Mouse (Mus musculus) c-Kit-positive CD71-positive TER-119-negative erythroid progenitor cells, embryonic 14.5 days (primary cell): ENCODE measurements around the gene 5430419D17Rik.

Experiments used
- DNase-seq: peaks from one replicate; pipeline ENCODE4 v3.0.0-alpha.2; 2013; ENCODE audit warnings: low read depth

The 5430419D17Rik gene

DNA sequence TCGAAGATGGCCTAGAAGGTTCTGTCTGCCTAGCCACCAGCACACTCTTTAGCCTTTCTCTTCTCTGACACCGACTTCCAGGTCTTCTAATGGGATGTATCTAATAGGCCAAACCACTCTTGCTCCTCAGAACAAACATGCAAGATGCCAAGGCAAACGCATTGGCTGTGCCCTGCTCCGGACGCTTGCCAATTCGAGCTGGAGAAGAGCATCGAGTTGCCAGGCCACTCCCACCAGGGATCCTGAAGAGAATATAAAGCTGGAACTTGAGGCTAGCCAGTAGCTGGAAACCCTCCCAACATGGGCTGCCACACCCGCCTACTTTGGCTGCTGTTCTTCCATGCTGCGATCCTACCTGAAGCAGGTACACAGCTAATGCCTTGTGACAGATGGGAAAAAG lies at the start of gene 5430419D17Rik:
5430419D17Rik (plus strand) TSS at position 282 of the 400 bp plus-strand sequence.
- no peak for DNase-seq

DNA sequence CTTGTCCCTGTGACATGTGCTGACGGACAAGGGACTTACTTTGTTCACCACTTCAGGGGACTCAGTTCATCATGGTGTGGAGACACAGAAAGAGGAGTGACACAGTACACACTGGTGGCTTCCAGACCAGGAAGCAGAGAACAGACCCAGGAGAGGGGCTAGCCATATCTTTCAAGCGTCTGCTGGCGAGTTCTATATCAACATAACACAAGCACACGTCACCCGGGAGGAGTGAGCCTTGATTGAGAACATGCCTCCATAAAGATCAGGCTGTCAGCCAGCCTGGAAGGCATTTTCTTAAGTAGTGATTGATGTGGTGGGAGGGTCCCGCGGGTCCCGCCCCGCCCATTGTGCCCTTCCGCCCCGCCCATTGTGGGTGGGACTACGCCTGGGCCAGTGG lies 44.2 kb upstream of the 5430419D17Rik start:
- no peak for DNase-seq

DNA sequence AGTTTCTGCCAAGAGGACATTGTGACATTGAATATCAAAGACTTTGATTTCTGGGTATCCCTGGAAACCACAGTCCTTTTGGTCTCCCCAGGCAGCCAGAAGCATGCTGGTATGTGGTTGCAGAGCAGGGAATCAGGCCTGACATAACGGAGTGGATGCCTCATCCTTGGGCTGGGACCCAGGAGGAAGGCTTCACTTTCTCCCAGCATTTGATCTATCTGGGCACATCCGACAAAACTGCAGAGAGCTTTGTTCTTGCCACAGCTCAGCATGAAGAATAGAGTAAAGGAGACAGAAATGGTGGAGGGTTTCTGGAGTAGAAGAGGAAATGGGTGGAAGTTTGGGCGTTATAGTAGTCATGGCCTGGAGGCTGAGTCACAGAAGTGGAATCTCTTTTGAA lies 41.0 kb upstream of the 5430419D17Rik start:
- no peak for DNase-seq

DNA sequence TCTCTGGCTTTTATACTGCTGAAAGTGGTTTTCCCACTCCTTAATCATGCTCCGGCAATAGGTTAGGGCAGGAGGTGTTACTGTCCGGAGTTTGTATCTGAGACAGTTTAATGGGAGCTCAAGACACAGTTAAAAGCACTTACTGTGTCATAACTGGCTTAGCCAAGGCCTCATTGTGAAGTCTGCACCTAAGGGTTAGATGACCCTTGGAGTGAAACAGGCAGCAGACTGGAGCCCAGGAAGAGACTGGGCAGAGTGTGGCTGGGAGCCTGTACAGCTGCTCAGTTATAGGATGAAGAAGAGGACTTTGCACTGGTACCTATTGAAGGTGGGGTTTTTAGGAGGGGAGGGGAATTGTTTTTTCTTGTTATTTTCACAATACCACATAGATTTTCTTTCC lies 28.0 kb upstream of the 5430419D17Rik start, which contains the start of gene 4933402N03Rik:
4933402N03Rik (minus strand) TSS at position 101 of the 400 bp plus-strand sequence.
- DNase-seq: no peak

DNA sequence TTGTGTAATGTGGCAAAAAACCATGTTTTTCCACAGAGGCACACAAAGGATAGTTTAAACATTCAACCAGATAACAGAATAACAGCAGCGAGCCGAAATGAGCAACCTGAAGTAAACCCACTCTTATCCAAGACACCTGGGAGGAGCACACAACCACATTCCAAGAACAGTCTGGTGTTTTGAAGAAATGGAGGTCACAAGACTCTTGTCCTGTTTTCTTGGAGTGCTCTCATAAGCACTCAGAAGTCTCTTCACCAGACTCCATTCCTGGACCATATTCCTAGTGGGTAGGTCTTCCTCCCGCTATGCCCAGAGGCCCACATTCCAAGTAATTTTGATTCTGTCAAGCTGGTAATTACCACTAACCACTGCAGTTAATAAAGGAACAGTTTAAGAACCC lies 24.0 kb upstream of the 5430419D17Rik start:
- DNase-seq: no peak

DNA sequence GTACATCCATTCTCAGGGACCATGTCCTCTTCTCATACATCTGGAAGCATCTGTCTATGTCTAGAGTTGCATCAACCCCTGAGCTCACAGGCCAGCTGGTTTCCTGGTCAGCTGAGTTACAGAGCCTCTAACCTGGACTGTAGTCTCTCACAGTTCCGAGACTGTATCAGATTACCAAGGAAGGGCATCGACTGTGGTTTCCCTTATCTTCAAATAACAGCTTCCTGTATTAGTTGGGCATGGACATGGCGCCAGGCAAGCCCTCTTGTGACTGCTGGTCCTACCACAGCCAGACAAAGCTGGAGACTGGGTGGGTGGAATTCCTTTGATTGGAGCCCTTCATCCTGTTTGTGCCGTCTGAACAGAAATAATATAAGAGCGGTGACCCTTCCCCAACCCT lies 21.2 kb upstream of the 5430419D17Rik start:
- no peak for DNase-seq

DNA sequence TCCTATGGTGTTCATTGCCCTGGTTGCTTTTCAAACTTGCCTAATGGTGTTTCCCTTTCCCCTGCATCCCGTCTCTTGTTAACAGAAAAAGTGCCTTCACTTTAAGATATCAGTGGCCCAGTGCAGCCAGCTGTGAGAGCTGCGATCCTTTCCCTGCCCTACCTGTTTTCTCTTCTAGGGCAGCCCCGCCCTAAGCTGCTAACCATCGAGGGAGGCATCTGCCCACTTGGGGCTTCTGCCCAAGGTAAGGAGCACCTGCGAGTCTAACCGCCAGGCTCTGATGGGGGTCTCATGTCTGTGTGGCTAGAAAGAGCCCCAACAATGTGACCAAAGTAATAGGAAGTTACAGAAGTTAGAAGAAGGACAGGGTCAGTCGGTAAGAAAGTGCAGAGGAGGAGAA lies 12.0 kb upstream of the 5430419D17Rik start:
- DNase-seq: no peak

DNA sequence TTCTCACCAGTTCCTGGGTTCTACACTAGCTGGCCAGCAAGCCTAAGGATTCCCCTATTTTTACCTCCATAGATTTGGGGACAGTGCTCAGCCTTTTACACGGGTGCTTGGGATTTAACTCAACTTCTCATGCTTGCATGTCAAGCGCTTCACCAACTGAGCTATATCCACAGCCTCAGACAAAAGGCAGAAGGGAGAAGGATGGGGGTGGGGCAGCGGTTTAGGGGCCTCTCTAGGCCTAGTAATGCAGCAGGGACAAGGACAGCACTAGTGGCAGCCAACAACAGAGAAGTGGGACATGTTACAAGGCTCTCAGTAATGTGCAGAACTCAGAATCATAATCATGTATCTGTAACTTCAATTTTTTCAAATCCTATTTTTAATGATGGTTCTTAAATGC lies 6.4 kb upstream of the 5430419D17Rik start:
- no peak for DNase-seq

DNA sequence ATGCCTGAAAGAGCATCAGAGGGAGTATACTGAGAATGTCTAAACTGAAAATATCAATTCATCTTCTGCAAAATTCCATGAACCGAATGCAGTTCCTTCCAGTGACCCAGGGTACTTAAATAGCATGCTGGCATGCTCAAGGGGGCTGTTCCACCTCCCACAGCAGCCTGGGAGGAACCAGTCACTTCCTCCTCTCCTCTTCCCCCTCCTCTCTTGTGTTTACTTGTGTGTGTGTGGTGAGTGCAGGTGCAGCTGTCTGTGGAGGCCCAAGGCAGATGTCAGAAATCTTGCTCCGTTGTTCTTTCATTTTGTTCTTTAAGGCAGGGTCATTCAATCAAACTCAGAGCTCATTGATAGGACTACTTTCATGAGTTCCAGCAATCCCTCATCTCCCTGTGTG lies 5.1 kb upstream of the 5430419D17Rik start:
- DNase-seq: no peak

DNA sequence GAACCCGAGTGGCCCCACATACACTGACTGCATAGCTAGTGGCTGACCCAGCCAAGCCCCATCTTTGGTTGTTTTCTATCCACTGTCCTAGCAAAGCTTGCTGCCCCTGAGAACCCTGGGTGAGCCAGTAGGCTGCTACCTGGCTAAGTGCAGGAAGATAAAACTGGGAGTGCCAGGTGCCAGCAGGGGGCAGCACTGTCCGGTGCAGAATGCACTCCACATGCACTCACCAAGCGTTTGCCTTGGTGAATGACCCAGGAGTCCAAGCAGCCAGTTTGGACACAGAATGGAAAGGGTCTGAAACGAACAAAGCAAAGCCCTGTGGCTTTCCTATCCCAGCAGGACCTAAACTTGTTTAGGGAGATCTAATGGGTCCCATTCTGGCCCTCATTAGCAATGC lies 8.5 kb downstream of the 5430419D17Rik start:
- no peak for DNase-seq

DNA sequence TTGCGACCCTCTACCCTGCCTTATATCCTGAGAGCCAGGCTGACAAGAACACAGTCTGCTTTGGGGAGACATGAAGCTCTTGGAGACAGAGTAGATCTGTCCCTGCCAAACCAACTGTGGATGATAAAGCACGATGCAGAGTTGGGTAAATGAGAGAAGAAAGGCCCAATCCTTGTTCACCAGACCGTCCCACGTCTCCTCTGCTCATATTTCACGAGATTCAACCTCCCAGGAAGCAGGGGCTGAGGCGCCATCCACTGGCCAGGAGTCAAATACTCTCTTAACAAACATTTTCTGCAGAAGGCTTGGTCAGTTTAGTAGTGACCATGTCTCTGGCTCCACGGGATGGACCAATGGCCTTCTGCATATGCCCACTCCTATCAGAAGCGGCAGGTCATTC lies 10.1 kb downstream of the 5430419D17Rik start:
- DNase-seq: no peak

DNA sequence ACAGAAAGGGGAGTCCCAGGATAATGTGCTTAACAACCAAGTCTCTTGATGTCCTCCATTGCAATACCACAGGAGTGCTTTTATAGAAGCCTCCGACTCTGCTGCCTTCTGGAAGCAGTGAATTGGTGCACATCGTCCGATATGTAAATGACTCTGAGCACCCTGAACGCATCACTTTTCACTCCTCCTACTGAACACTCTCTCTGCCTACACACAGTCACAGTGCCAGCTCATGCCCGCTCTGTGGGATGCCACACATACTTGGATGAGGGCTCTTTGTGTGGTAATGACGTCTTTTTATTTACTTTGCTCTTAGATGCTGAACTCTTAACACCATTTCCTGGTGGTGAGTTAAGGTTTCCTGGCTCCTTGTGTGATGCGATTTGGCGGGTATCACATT lies 12.8 kb downstream of the 5430419D17Rik start:
- no peak for DNase-seq

DNA sequence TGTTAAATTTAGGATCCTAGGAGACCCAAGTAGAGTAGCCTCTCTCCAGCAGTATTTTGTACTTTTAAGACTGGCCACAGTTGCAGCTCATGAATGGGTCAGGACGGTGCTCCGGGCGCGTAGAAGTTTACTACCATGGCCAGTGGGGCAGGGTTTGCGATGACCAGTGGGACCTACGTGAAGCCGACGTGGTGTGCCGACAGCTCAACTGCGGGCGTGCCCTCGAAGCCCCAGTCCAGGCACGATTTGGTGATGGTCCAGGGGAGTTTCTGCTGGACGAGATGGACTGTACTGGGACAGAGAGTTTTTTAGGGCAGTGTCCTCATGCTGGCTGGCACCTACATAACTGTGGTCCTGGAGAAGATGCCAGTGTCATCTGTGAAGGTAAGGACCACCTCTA lies 13.8 kb downstream of the 5430419D17Rik start:
- DNase-seq: no peak

DNA sequence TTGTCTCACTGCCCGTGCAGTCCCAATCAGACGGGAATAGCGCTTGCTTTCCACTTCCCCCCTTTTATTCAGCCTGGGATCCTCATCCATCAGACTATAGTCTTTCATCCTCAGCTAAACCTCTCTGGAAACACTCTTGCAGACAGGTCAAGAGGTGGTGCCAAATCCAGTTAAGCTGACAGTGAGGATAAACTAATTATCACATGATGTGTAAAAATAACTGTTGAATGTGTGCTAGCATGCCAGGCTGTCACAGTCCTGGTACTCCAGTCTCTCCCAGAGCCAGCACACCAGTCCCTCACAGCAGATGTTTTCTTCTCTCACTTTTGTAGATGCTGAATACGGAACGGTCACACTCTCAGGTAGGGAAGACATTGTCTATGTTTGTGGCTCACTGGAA lies 48.9 kb downstream of the 5430419D17Rik start:
- no peak for DNase-seq

DNA sequence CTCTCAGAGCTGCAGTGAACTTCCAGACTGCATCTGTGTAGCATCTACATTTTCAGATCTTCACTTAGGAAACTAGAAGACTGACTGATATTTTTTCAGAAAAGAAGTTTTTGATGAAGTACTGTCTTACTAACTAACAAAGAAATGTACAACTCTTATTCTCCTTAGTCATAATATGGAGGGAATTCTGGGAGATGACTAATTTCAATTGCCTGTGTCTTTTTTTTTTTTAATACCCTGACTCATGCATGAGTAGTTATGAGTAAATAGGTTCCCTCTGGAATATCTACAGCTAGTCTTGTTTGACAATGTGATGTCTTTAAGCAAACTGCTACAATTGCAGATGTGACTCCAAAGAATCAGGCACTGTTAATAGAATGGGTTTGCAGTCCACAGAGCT lies 61.9 kb downstream of the 5430419D17Rik start:
- no peak for DNase-seq

DNA sequence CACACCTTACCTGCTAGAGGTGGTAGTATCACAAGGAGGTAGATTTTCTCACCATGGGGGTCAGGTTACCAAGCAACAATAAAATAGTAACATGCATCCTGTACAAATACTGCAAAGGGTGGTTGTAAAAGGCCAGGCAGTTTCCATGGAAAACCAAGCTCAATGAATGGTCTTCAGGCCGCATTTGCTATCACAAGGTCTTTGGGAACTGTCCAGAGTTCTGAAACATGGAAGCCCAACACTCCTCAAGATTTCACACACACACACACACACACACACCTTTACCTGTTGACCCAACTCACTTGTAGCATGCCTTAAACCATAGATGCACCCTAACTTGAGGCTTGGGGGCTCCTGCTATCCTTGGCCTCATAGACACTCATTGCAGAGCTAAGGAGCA lies 70.8 kb downstream of the 5430419D17Rik start:
- peak; percentile 5 for DNase-seq

DNA sequence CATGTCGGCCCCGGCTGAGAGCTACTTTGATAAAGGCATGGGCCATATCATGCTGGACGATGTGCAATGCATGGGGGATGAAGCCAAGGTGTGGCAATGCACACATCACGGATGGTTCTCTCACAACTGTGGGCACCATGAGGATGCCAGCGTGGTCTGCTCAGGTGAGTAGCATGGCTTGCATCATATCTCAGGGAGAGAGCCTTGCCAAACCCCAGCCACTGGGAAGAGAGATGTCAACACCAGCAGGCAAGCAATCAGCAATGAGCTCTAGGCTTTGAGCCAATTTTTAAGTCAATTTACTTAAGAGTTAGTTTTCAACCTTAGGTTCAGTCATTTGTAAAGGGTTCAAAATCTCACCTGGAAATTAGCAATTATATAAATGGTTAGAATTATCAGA lies 82.6 kb downstream of the 5430419D17Rik start:
- no peak for DNase-seq

DNA sequence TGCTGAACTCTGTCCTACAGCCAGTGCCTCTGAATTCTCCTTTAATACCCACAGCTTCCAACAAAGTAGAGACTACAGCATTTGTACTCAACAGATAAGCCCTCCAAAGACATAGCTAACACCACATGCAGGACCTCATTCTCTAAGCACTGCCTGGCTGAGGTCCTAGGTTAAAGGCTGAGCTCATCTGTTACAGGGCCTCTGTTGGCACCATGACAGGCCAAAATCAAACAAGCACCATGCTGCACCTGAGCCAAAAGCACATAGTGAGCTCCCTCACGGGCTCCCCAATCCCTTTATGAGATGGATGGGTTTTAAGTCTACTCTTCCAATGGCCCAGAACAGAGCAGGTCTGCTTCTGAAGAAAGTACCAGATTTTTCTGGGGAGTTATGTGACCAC lies 83.1 kb downstream of the 5430419D17Rik start:
- DNase-seq: no peak

DNA sequence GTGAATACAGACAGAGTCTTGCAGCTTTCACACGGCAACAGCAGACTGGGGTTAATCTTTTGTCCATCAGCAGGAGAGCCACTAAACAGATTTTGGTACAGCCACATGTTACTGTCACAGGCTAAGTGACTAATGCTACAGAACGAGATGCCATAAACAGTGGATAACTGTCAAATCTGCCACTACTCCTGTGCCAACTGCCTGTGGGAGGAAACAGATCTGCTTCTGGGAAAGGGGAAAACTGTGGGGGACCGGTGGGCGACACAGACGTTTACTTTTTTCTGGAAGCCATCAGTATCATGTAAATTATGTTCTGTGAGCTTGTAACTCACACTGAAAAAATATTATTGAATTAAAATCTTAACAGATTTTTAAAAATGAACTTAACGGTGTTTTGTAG lies 86.7 kb downstream of the 5430419D17Rik start:
- DNase-seq: no peak

DNA sequence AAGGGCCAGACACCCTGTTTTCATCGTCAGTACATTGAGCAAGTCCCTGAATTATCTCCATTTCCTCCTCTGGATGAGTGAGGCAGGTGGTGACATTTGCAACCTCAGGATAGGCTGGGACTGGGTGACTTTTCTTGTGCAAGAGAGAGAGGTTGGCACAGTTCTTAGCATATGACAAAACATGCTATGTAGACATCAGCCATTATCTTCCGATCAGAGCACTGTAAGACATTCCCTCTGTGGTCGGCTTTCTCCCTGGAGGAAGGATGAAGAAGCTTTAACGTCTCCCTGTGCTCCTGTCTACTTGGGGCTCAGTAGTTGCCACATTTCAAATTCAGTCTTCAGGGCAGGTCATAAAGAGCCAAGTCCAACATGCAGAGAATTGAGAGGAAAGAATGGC lies 90.0 kb downstream of the 5430419D17Rik start:
- DNase-seq: no peak

DNA sequence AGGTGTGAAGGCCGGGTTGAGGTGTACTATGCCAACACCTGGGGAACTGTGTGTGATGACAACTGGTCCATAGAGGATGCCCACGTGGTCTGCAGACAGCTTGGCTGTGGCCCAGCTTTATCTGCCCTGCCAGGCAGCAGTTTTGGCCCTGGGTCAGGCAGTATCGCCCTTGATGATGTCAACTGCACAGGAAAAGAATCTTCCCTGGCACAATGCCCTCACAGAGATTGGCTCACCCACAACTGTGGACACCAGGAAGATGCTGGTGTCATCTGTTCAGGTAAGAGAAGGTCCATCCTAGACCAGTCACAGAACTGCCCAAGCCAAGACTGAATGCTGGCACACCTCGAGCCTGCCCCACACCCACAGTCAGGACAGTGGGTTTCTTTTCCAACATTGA lies 91.6 kb downstream of the 5430419D17Rik start:
- no peak for DNase-seq

DNA sequence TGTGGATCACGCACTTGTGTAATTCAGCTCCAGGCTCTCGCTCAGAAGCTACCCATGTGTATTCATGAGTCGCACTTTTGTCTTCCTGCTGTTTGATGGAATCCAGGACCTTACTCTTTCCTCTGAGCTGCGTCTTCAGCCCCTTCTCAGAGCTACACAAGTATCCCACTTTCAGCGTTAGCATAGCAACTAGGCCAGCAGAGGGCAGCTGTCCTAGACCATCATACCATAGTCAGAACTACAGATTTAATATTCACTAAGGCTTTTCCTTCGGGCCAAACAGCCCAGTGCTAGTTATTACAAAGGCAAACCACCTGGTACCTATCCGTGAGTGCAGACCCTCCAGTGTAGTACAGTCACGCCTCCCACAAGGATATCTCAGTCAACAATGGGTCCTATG lies 122.9 kb downstream of the 5430419D17Rik start:
- no peak for DNase-seq

DNA sequence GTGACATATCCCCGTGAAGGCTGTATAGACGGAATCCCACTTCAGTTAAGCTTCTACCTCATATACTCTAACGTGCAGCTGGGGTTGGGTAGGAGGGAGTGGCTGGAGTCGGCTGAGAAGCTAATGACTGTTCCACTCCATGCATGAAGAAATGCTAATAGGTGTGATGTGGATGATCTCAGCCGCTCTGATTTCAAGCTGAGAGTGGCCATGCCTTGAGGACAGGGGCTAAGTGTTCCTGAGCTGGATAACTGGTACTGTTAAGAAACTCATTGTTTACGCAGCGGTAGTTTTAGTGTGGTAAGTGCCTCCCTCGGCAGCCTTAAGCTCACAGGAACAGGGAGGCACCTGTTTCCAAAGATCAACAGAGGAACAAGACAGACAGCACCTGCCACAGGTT lies 129.1 kb downstream of the 5430419D17Rik start:
- no peak for DNase-seq

DNA sequence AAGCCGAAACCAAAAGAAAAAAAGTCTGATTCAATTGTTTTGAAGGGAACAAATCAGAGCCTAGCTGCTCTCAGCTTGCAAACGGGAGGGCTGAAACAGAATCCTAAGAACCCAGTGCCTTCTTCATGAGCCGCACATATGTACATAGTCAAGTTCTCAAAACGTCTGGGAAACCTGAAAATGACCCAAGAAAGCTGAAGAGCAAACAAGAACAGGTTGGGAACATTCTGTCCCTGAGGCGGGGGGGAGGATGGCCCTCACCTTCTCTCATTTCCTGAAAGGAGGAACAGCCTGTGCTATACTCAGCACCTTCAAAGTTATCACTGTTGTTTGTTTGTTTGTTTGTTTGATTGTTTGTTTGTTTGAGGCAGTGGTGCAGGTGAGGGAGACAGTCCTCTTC lies 132.5 kb downstream of the 5430419D17Rik start:
- no peak for DNase-seq

DNA sequence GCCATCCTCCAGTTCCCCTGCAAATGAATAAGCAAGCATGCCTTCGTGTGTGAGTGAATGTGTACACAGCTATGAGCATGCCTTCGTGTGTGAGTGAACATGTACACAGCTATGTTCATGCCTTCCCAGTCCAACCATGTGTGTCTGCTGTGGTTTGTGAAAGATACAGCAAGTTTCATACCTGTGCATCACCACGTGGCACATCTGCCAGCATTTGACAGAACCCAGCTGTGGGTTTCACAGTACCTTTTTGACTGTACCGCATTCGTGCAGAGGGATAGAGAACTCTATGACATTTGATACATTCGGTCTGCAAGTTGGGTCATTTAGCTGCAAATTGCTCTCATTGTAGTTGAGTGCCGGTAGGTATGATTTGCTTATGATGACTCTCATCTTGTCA lies 140.3 kb downstream of the 5430419D17Rik start:
- no peak for DNase-seq
